Mouse (Mus musculus) E14TG2a.4 (cell line): Measurements from ENCODE around the gene Fam69a.
A peak's percentile ranks its signal among the peaks of the same experiment; 100 is the strongest.

Source experiments
- H3K27me3 ChIP-seq: 2 replicates; pipeline ENCODE4 v1.6.1; 2014; ENCODE audit warnings: low read length, control low read depth; ENCODE audit not compliant: insufficient read depth
- H3K36me3 ChIP-seq: 2 replicates; pipeline ENCODE4 v1.6.1; 2014; ENCODE audit warnings: low read length, control low read depth; ENCODE audit not compliant: insufficient read depth
- H3K4me1 ChIP-seq: replicated peaks from 2 replicates; pipeline ENCODE4 v1.6.1; 2014; ENCODE audit warnings: low read depth, low read length, control low read depth
- H3K4me3 ChIP-seq: replicated peaks from 2 replicates; pipeline ENCODE4 v1.5.1; 2014; ENCODE audit warnings: mild to moderate bottlenecking, low read length
- H3K9me3 ChIP-seq: 2 replicates; pipeline ENCODE4 v1.6.1; 2014; ENCODE audit warnings: low read length, control low read depth
- CTCF ChIP-seq: conservative IDR thresholded peaks from 2 replicates; pipeline ENCODE4 v1.5.1; 2014; ENCODE audit warnings: low read length
- NANOG ChIP-seq: IDR thresholded peaks from 2 replicates; pipeline ENCODE4 v1.6.1; 2014; ENCODE audit warnings: borderline replicate concordance, low read length, mixed read lengths
- POU5F1 ChIP-seq: IDR thresholded peaks from 2 replicates; pipeline ENCODE4 v1.6.1; 2014; ENCODE audit warnings: low read length, borderline replicate concordance

The Fam69a gene

DNA sequence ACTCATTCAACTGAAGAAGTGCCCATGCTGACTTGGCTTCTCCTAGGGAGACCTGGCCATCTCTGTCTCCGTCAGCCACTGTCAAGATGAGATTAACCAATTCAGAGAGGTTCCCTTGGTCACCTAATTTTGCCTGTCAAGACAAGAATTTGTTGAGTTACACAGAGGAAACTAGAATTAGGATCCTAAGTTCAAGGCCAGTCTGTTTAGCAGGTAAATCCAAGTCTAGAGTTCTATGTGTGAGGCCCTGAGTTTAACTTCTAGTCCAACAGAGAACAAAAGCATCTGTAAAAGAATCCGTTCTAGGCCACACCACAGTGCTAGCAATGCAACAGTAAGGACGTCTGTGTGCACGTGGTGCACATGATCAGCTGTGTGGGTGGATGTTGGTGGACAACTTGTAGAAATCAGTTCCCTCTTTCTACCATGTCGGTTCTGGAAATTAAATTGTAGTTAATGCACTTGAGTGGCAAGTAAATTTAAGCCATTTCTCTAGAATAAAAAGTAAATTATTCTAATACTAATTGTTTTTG, 76.7 kb downstream of the Fam69a start:
- Histone ChIP-seq H3K27me3 (no peaks in the 10 kb centered on the region), H3K36me3 (peaks cover 52% of the 10 kb centered on the region)
- TF ChIP-seq NANOG (no peak), CTCF (no peak), POU5F1 (no peak)

DNA sequence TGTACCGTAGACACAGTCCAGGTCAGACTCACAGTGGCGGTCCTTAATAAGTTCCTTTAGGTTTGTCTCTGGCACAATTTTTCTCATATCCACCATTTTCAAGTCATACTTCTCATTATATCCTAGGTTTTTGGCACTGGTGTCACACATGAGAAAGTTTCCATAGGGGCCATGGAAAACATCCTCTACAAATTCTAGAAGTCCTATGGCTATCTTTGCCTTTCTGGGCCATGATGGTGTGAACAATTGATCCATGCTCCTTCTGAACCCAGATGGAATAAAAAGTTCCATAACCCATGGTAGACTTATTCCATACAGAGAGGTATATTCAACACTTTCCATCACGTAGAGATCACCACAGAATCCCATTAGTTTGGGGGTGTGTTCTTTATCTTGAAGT, 77.2 kb downstream of the Fam69a start:
- Histone ChIP-seq H3K27me3 (no peaks in the 10 kb centered on the region), H3K4me3 (no peak overlapping the region), H3K4me1 (peaks cover 17% of the 10 kb centered on the region), H3K9me3 (no peaks in the 10 kb centered on the region), H3K36me3 (peaks cover 57% of the 10 kb centered on the region)
- TF ChIP-seq NANOG = no peak
- TF ChIP-seq CTCF = no peak
- TF ChIP-seq POU5F1 = no peak

More for the DNA sequence above, 76.7 kb downstream of the Fam69a start:
- Histone ChIP-seq H3K4me3 (no peak overlapping the region), H3K9me3 (no peaks in the 10 kb centered on the region), H3K4me1 (peaks cover 14% of the 10 kb centered on the region)

DNA sequence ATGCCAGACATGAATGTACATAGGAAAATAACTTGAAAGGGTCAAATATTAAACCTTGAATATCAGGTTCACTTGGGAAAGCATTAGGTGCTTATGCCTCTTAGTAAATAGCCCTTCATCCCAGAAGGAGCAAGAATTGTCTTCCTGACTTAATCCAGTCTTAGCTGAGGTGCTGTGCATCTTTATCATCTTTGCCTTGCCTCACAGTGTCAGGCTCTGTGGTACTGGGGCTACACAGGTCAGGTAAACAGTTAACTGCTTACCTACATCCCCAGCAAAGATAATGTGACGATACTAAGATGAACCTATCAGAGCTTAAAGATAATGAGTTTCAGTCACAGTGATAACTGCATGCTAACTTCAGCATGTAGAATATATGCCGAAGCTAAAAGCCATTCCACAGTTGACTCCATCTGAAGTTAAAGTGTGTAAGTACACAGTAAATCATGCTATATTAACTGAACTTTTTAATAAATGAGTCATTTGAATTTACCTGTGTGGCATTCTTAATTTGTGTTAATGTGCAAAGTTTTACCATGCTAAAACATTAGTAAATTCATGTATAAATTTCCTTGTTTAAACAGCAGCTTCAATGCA, 78.3 kb downstream of the Fam69a start:
- TF ChIP-seq POU5F1 = no peak
- no peak for TF ChIP-seq CTCF
- no peak for TF ChIP-seq NANOG
- Histone ChIP-seq H3K27me3 (no peaks in the 10 kb centered on the region), H3K4me3 (no peak overlapping the region), H3K36me3 (peaks cover 67% of the 10 kb centered on the region), H3K4me1 (peaks cover 26% of the 10 kb centered on the region), H3K9me3 (no peaks in the 10 kb centered on the region)

DNA sequence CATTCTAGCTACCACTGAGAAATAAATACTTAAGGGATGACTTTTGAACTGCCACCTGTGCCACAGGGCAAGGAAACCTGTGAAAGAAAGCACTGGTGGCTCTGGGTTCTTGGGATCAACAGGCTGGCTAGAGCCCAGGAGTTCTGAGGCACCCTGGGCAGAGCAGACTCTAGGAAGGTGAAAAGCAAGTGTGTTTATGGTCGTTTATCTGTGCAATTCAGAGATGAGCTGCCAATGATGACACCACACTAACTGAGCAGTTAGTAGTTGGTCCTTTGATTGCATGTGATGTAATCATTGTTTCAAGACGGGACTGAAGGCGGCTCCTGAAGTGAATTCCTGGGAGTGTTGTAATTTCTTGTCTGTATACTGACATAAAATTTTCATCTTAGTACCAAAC, 82.6 kb downstream of the Fam69a start:
- no peaks in the 10 kb centered on the region for H3K9me3 ChIP-seq
- TF ChIP-seq POU5F1 (no peak), NANOG (no peak), CTCF (no peak)
- H3K4me3 ChIP-seq = peak overlapping the region; percentile 98; the same call in 1 of the 2 replicates
- no peaks in the 10 kb centered on the region for H3K27me3 ChIP-seq
- peaks cover 47% of the 10 kb centered on the region for H3K4me1 ChIP-seq
- peaks cover 82% of the 10 kb centered on the region for H3K36me3 ChIP-seq

DNA sequence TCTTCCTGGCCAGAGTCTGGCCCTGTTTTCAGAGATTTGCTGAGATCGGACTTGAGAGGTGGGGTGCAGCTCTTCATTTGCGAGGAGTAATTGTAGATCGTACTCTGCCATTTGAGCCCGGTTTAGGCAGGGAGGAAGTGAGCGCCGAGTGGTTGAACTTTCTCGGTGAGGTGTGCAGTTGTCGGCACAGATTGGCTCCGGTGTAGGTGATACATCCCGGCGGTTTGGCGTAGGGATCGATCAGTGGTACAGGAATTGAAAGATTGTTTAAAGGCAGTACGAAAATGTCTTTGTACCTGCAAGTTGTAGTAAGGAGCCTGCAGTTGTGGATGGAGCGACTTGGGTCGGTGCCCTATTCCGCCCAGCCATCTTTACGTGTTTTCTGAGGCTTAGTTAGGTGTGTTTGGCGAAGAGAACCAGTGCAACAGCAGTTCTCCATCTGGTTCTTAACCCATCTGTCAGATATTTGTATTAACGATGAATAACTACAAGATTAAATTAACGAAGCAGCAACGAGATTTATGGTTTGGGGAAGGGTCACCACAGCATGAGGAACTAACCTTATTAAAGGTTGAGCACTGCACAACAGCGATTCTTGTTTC, 85.8 kb downstream of the Fam69a start:
- Histone ChIP-seq H3K36me3 (peaks cover 50% of the 10 kb centered on the region), H3K27me3 (peaks cover 6% of the 10 kb centered on the region; the same call in 1 of the 2 replicates), H3K4me1 (peaks cover 47% of the 10 kb centered on the region), H3K4me3 (peak overlapping the region; percentile 98), H3K9me3 (no peaks in the 10 kb centered on the region)
- TF ChIP-seq CTCF = no peak
- no peak for TF ChIP-seq POU5F1
- TF ChIP-seq NANOG = no peak

DNA sequence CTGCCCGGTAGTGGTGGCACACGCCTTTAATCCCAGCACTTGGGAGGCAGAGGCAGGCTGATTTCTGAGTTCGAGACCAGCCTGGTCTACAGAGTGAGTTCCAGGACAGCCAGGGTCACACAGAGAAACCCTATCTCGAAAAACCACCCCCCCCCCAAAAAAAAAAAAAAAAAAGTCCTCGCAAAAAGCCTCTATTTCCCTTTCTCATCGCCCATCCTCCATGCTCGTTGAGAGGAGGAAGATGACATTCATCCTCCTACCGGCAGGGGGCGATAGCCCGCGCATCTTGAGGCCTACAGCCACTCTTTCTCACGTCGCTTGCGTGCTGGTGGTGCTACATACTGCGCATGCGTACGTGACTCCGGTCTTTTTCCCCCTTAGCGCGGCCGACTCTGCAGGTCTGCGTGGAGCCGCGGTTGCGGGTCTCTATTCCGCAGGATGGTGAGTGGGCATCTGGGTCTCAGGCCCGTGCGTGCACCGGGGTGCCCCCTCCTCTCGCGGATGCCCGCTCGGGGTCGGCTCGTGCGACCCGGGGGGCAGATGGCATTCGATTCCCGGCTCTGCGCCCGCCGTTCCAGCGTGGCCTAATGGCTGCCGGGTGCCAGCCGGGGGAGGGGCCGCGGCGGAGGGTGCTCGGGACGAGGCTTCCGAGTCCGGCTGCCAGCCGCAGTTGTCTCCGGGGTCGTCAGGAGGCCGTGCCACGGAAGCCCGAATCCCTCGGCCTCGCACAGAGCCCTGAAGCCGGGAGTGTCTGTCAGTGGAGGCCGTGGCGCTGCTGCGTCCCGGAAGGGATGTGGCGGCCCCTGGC, 86.5 kb downstream of the Fam69a start, which contains the start of gene Rpl5:
TSS of gene Rpl5 (plus strand) at position 297 of the 808 bp plus-strand sequence.
- Histone ChIP-seq H3K9me3 (no peaks in the 10 kb centered on the region), H3K27me3 (peaks cover 6% of the 10 kb centered on the region; the same call in 1 of the 2 replicates), H3K4me1 (peaks cover 42% of the 10 kb centered on the region), H3K36me3 (peaks cover 43% of the 10 kb centered on the region), H3K4me3 (peak within 1 kb of the TSS; percentile 98)
- TF ChIP-seq CTCF (peak; percentile 88), POU5F1 (no peak)

DNA sequence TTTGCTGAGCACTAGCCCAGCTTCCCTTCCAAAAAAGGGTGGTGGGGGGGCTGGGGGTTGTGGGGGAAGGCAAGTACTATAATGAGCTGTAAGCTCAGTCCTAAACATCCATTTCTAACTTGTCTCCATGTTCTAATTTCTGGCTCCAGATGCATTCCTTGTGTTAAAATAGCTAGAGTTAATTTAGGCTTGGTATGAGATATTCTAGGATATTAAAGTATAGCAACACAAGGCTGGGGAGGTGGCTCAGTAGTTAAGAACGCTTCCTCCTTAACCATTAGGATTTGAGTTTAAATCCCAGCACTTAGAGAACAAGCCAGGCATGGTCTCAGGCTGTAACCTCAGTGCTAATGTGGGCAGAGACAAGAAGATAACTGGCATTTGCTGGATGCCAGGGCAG, 90.6 kb downstream of the Fam69a start:
- TF ChIP-seq POU5F1 (no peak), CTCF (no peak), NANOG (no peak)
- Histone ChIP-seq H3K9me3 (no peaks in the 10 kb centered on the region), H3K4me3 (no peak overlapping the region), H3K27me3 (peaks cover 6% of the 10 kb centered on the region; the same call in 1 of the 2 replicates), H3K4me1 (peaks cover 11% of the 10 kb centered on the region), H3K36me3 (peaks cover 2% of the 10 kb centered on the region)

DNA sequence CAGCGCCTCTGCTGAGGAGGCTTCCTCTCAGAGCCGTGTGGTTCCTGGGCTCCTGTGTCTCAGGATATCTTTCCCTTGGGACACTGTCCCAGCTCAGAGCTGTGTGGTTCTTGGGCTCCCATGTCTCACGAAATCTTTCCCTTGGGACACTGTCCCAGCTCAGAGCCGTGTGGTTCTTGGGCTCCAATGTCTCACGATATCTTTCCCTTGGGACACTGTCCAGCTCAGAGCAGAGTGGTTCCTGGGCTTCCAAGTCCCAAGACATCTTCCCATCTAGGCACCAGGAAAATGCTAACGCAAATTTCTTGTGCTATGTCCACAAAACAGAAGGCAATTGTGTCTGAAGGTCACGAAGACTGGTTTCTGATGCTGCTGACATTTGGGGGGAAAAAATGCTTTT, 92.2 kb downstream of the Fam69a start:
- Histone ChIP-seq H3K4me3 (no peak overlapping the region), H3K9me3 (no peaks in the 10 kb centered on the region), H3K27me3 (peaks cover 10% of the 10 kb centered on the region), H3K36me3 (no peaks in the 10 kb centered on the region), H3K4me1 (peaks cover 9% of the 10 kb centered on the region)
- TF ChIP-seq NANOG (no peak), POU5F1 (no peak), CTCF (no peak)
